Mouse (Mus musculus) olfactory bulb, adult 2 months (tissue): ENCODE results near the gene Itgb2l.

Experiments
- CTCF ChIP-seq: fragments of 200-500 bp; IDR thresholded peaks from 2 replicates; pipeline ENCODE4 v1.5.1; 2012; ENCODE audit warnings: low read depth, mild to moderate bottlenecking, low read length, moderate library complexity; ENCODE audit not compliant: insufficient read depth
- POLR2A ChIP-seq: fragments of 200-500 bp; IDR thresholded peaks from 2 replicates; pipeline ENCODE4 v1.6.1; 2012; ENCODE audit warnings: mild to moderate bottlenecking, low read depth, low read length, moderate library complexity; ENCODE audit not compliant: insufficient read depth

DNA sequence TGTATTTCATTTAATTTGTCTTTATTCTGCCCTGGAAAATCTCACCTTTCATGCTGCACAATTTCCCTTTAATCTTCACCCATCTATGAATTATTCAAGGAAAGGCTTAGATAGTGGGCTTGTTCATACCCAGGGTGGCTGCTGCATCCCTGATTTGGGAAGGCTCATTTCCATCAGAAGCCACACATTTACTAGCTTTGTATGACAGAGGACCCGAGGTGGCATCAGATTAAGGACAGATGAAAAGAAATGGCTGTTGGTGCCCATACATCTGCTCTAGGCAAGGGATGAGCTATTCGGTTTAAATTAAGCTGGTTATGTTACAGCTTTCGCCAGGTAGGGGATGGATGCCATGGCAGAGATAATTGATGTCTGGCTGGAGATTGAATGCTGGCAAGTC is 48.1 kb upstream of the Itgb2l start:
- TF ChIP-seq CTCF (no peak), POLR2A (no peak)
